Mouse (Mus musculus) gastrocnemius, postnatal 14 days (tissue): ENCODE results near the gene Ptger3. TPM values are rescaled to one million over a fixed set of nuclear protein-coding genes. Genes with fewer than 3 reads are reported as not detected.

Source experiments
- DNase-seq: peaks from one replicate; pipeline ENCODE4 v3.0.0; 2021; ENCODE audit warnings: mixed read lengths
- intact Hi-C: fragments of 180-260 bp; cut with DNase I; formaldehyde crosslinking; loops from one replicate; pipeline ENCODE4 v1.15.1; 2025; ENCODE audit warnings: low total_unique reads
- total RNA-seq, 2 experiments: library from RNA; stranded (reverse); gene quantifications; 2 replicates each; pipeline ENCODE4 v1.2.3; 2021

Ptger3 gene
- total RNA-seq, 2 experiments from 2014 or later = 0.16 to 0.51 TPM

DNA sequence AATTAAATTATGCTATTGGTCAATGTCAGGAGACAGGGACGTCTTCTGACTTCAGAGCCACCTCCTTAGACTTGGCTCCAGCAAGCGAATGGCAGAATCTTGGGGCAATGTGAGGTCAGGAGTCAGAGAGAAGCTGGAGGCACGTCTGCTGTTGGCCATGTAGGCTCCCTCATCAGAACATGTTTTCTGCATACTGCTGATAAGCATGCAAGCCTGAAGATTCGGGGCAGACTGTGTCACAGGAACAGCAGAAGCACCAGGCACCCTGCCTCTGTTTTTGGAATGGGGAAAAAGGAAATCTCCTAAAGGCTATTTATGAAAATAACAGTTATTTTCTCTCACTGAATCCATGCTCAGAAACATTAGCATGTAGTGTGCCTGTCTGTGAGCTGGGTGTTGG, 13.6 kb downstream of the Ptger3 start:
- intact Hi-C loops = no loop called here
- DNase-seq = no peak

DNA sequence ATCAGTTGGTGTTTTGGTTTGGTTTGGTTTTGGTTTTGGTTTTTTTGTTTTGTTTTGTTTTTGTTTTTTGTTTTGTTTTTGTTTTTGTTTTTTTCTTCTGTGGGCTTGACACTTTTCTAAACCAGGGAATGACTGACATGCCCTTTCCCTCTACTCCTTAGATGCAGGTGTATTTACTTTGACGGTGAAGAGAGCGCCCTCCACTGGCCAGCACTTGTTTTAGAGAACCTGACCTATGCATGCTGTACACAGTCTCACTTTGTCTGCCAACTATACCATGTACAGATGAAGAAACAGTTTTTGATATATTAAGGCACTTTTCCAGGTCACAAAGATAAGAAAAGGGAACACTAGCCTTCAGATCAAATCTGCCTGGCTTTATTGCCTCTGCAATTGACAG, 15.1 kb downstream of the Ptger3 start:
- DNase-seq = no peak
- intact Hi-C loops = no loop called here

DNA sequence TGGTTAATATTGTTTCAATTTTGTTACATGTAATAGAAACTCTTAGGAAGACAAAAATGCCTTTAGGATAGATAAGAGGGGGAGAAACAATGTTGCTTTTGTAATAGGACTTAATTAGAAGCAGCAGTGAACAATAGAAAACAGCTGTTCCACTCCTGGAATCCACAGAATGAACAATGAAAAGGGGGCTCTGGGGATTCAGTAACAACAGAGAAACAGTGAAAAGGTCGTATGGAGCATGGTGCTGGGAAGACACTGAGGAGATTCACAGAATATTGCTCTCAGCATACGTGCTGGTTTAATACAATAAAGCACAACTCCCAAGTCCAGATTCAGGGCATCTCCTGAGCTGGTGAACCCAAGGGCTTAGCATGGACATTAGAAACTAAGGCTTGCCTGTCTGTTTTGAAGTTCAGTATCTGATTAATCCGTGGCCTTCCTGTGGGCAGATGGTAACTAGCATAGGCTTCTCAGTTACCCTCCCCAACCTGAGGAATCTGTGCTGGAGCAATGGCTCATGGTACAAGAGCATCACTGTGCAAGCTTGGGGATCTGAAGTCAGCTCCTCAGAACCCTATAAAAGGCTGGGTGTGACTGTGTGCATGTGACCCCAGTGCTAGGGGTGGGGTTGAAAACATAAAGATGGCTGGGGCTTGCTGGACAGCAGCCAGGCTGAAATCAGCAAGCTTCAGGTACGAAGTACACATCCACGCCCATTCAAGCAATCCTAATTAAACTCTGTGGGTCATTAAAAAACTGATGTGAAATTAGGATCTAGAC, 16.1 kb downstream of the Ptger3 start:
- DNase-seq = no peak
- intact Hi-C loops = no loop called here

DNA sequence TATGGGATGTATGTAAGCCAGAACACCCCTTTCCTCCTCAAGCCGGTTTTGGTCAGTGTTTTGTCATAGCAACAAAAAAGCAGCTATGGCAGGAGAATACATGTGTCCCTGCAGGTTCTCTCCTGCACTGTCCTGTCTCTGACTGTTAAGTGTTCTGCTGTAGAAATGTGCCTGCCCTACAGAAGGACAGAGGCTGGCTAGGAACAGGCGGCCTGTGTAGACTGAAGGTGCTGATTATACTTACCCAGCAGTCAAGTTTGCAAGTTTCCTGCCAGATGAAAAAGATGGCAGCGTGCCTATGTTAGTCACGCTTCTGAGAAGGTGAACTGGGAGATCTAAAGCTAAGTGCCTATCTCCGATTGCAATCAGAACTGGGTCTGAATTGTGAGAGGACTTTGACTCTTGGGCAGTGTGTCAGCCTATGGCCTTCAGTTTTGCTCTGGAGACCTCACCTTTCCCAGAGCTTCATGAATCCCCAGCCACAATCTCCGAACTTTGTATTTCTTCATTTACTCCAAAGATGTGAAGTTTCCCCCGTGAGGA, 31.2 kb downstream of the Ptger3 start:
- intact Hi-C loops = no loop called here
- DNase-seq = no peak

DNA sequence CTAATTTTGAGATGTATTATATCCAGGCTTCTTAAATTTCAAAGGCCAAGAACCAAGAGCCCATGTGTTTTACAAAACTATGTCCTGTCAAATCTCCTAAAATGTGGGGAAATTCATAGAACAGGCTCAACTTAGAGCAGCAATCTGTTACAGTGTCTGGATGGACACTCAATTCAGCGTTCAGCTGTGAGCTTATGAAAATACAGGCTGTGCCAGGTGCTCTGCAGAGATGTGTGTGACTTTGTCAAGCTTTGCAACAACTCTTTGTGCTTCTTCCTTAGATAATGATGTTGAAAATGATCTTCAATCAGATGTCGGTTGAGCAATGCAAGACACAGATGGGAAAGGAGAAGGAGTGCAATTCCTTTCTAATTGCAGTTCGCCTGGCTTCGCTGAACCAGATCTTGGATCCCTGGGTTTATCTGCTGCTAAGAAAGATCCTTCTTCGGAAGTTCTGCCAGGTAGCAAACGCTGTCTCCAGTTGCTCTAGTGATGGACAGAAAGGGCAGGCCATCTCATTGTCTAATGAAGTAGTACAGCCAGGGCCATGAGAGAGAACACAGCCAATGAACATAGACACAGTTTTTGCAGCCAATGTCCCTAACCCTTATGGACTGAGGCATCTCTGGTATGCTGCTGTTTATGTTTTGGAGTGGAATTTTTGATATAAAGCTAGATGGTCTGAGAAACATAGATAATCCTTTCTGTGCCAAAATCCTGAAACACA, 38.2 kb downstream of the Ptger3 start:
- intact Hi-C loops = no loop called here
- DNase-seq = no peak

DNA sequence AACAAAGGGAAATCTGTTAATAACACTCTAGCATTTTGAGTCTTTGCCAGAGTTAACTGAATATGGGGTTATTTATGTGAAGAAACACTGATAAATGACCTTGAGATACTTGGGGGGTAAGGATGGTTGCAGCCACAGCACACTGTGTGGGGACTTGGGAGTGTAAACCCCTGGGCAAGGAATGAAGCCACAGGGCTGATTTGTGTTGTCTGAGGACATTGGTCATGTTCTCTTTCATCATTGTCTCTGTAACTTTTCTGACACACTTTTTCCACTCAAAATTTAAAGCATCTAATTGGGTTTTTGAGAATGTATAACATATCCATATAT, 38.7 kb downstream of the Ptger3 start:
- intact Hi-C loops = no loop called here
- DNase-seq = no peak

DNA sequence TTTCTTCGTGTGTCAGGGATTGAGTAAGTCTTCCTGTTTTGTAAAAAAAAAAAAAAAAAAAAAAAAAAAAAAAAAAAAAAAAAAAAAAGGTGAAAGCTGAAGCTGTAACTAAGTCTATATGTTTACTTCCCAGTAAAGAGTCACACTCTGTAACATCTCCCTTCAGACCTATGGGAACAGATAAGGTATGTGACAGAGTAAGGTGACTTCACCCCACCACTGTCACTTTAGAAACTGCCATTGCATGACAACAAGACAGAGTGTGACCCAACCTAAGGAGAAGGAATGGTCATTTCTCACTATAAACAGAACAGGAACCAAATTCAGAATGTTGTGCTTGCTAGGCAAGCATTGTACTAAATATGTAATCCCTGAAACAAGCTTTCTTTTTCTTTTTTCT, 46.9 kb downstream of the Ptger3 start:
- no peak for DNase-seq
- intact Hi-C loops = no loop called here

DNA sequence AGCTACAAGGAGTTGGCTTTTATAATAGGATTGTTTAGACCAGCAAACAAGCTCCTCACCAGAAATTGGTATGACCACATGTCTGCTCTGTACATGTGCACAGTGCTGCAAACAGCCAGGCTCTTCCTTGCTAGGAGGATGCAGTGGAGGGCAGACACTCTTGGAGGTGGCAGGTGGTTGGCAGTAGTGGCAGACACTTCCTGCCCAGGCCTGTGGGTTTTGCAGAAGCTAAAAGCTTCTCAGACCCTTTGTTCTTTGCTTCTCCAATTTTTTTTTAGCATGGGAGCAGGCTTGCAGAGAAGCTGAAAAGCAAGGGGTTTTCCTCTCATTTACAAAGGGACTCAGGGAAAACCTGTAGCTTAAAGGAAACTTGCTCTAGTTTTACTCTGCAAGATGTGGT, 50.3 kb downstream of the Ptger3 start:
- DNase-seq = no peak
- intact Hi-C loops = no loop called here

DNA sequence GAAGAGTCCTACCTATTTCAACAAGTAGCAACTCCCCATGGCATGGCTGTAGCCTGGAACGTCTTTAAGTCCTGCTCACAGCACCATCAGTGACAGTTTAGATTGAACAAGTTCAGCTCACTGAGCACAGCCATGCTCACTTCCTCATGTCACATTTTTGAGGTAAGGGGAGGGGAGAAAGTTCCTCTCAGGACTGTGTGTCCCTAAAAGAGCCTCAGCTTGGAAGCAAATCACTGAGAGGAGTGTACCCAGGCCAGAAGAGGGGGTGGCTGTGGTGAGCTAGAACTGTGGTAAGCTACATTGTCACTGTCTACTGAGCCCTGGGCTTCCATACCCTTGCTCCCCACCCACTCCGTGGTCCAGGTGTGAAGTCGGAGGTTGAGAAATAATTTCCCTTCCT, 60.7 kb downstream of the Ptger3 start:
- no peak for DNase-seq
- intact Hi-C loops = no loop called here

DNA sequence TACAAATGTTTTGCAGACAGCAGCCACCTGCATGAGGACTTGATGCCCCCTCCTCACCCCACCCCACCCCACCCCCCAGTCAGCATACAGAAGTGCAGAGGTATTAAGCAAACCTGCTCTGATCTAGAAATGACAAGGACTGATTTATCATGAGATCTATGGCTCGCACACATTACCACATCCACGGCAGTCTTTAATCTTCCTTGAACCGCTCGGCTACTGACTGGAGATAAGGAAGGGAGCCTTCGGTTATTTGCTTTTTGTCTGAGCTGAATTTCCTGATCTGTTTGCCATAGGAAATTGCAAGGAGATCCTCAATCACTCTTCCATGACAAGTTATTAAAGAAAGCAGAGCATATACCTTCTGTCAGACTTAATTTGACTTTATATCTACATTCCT, 64.0 kb downstream of the Ptger3 start:
- intact Hi-C loops = no loop called here

DNA sequence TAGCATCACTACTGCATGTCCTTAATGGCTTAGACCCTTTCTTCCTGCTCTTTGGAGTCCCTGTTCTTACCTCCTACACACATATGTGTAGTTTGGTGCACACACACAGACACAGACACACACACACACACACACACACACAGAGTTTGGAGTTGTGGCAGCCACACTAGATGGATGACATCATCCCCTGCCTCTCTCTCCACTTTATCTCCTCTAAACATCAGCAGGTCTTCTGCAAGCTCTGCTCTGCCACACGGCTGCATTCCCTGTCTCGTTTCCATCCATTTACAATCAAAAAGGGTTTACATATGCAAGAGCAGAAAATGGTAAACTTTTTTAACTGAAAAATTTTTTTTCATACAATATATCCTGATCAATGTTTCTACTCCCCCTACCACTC, 64.7 kb downstream of the Ptger3 start:
- DNase-seq = no peak
- intact Hi-C loops = no loop called here

More for the DNA sequence above, 64.0 kb downstream of the Ptger3 start:
- no peak for DNase-seq

DNA sequence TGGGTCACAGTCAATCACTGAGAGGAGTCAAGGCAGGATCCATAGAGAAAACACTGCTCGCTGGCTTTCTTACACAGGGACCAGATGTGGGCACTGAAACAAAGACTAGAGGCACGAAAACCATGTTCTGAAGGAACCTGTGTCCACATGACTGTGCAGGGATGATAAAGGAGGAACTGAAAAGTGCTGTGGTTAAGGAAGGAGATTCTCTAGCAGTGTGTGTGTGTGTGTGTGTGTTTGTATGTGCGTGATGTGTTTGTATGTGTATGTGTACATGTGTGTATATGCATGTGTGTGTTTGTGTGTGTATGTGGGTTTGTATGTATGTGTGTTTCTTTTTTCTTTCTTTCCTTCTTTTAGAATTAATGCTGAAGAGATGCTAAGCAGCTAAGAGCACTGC, 67.7 kb downstream of the Ptger3 start:
- no peak for DNase-seq
- intact Hi-C loops = no loop called here

DNA sequence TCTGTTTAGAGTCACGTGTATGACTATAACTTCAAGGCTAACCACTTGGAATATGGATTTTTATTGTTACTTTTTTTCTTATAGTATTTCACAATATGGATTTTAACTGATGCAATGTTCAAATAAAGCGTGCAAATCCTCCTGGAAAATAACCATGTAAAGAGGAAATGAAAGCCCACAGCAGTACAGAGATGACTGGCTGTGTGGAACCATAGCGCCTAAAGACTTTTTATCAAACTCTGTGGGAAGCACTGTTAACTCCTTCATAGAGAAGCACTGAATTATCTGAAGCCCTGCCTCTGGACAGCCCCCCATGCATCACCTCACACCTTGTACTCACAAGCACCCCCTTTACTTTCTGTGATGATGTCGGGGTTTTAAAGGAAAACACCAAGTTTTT, 69.0 kb downstream of the Ptger3 start:
- DNase-seq = no peak

DNA sequence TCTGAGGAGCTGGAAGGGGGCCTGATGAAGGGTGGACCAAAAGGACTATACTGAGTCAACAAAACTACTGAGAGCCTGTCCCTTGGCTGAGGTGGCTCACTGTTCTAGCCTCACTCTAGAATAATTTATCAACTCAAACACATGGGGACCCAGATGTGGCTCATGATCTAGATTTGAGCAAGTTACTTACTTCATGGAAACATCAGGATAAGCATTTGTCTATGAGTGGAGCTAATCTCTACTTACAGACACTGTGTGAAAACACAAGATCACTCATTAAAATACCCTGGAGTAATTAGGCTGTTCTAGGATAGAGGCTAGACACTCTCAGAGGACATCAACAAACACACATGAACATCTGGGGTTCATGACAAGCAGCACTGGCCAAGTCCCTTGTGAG, 70.2 kb downstream of the Ptger3 start:
- DNase-seq = peak; percentile 10
- intact Hi-C loops = no loop called here

More for the DNA sequence above, 69.0 kb downstream of the Ptger3 start:
- intact Hi-C loops = no loop called here

DNA sequence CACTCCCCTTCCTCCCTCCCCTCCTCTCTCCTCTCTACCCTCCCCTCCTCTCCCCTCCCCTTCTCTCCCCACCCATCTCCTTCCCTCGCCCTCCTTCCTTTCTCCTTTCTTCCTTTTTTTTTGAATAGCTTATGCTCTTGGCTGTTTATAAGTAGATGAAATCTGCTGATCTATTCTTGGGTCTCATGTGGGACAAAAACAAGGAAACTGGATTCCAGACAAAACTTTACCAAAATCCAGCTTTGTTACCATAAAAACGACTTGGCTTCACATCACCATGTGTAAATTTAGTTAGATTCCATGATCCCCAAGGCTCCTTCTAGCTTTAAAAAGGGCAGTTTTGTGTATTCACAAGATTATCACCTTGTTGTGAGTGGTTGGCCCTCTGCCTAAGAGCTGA, 70.6 kb downstream of the Ptger3 start:
- no peak for DNase-seq
- intact Hi-C loops = no loop called here

DNA sequence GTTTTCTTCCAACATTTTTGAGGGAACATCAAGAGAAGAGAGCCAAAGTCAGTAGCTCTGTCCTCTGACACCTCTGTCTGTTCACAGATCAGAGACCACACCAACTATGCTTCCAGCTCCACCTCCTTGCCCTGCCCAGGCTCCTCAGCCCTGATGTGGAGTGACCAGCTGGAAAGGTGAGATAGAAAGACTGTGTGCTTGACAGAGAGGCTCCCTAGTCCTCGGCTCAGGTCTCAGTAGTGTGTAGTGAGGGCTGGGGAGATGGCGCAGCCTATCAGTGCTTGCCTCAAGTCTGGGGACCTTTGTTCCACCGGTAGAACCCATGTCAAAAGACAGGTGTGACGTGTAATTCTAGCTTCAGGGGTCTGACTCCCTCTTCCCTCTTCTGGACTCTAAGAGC, 74.9 kb downstream of the Ptger3 start:
- intact Hi-C loops = no loop called here

DNA sequence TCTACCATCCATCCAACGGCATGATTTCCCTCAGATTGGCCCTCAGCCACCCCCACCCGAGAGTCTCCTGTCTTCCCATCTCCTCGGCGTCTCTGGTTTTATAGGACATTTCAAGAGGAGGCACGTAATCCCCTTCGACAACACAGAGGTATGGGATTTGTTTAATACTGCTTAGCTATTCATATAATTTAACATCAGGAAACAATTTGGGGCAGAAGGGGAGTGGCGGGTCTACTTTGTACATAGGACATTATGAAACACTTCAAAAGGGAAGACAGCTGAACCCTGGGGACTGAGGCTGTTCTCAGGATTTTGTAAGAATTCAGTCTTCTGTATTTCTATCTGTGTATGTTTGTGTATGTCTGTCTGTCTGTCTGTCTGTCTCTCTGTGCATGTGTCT, 94.9 kb downstream of the Ptger3 start:
- DNase-seq = no peak
- intact Hi-C loops = no loop called here

More for the DNA sequence above, 74.9 kb downstream of the Ptger3 start:
- no peak for DNase-seq

DNA sequence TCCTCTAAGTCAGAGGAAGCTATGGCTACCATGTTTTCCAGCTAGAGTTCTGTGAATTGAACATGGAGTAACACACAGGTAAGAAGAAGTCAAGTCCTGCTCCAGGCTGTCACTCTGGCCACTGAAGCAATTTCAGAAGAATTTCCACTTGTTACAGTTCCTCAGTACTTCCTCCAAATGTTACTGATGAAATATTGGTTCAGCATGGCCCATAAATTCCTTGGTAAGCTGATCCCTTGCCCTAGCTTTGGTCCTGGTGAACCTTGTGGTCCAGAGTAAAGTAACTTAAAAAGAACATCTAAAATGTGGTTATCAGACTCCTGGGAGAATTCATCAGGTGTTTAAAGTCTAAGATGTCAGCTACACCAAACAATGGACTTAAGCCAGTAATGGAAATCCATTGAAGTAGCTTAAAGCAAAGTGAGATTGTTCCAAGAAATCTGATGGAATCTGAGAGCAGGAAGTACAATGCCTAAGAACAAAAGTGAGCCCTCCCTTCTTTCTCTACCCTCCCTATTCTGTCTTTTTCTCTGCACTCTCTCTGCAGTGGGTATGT, 97.9 kb downstream of the Ptger3 start:
- DNase-seq = no peak
- intact Hi-C loops = no loop called here

DNA sequence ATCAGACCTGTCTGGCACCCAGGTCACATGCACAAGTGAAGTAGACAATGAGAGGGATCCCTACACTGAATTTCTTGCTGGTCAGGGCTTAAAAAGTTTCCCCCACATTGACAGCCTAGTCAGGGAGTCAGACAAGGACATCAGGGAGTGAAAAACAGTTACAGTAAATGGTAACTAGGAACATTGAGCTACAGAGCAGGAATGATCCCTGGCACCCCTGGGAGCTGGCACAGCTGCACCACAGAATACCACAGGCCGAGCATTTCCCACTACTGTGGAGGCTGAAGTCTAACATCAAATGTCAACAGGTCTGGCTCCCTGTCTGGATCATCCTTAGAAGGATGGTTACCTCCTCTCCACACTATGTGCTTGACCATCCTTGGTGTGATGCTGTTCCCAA, 98.8 kb downstream of the Ptger3 start:
- intact Hi-C loops = no loop called here
- no peak for DNase-seq

DNA sequence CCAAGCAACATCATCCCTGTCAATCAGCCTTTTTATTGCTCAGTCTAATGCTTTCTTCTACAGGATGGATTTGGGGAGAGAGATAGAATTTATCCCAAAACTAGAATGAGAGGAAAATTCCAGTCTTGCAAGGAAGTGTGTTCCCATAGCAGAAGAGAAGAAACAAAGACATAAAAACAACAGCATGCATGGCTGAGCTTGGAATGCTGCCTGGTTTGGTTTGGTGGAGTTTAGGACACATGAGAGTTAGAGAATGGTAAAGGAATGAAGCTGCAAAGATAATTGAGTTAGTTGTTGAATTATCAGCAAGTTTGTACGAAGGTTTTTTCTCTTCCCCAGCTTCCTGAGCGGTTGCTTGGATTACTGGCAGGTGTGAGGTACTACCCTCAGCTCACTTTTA, 99.5 kb downstream of the Ptger3 start:
- intact Hi-C loops = no loop called here
- DNase-seq = no peak

DNA sequence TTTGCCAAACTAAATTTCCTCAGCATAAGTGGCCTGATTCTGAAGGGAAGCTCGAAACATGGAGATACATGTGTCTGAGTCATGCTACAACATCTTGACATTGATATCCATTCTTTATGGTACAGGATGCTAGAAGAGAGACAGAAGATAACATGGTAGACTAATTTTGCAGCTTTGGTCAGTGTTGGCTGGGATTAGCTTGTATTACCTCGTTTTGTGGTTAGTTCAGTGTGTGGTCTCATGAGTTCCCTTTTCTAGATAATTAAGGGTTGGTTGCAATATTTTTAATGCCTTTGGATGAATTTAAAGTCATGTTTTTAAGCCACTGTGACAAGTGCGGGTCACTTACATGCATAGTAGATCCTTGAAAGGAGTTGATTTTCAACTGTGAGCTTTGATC, 119.4 kb downstream of the Ptger3 start:
- intact Hi-C loops = no loop called here
- DNase-seq = no peak
